Mouse (Mus musculus) embryo, embryonic 10 days (tissue): Measurements from ENCODE around the gene Clpp.

ENCODE experiments used
- DNase-seq: peaks from one replicate; pipeline ENCODE4 v3.0.0-alpha.2; 2015; ENCODE audit warnings: low spot score

Clpp gene

GRCm38 (mm10) chr17:56990115-56990746, at the start of gene Clpp:
TSS of gene Clpp (plus strand) at chr17:56990305.
- DNase-seq = peak; percentile 98

- peak; percentile 67 for DNase-seq
These were observed 39.2 kb upstream of the Clpp start for GRCm38 (mm10) chr17:56950915-56951314.

GRCm38 (mm10) chr17:56952639-56953038, 37.5 kb upstream of the Clpp start:
- no peak for DNase-seq

GRCm38 (mm10) chr17:56954871-56955270, 35.2 kb upstream of the Clpp start:
- DNase-seq = no peak

- peak; percentile 21 for DNase-seq
These were observed 32.2 kb upstream of the Clpp start for GRCm38 (mm10) chr17:56957763-56958429.

GRCm38 (mm10) chr17:56958667-56959066, 31.4 kb upstream of the Clpp start:
- DNase-seq = no peak

- no peak for DNase-seq
These were observed 28.2 kb upstream of the Clpp start for GRCm38 (mm10) chr17:56961880-56962279.

- DNase-seq = no peak
These were observed 27.3 kb upstream of the Clpp start for GRCm38 (mm10) chr17:56962642-56963405.

- no peak for DNase-seq
These were observed 26.5 kb upstream of the Clpp start for GRCm38 (mm10) chr17:56963646-56964045.

GRCm38 (mm10) chr17:56969321-56969720, 20.8 kb upstream of the Clpp start:
- DNase-seq = no peak

- DNase-seq = no peak
These were observed 20.0 kb upstream of the Clpp start for GRCm38 (mm10) chr17:56970081-56970480.

- no peak for DNase-seq
These were observed 16.0 kb upstream of the Clpp start for GRCm38 (mm10) chr17:56973956-56974707.

- DNase-seq = no peak
These were observed 15.3 kb upstream of the Clpp start for GRCm38 (mm10) chr17:56974708-56975240.

- DNase-seq = no peak
These were observed 14.7 kb upstream of the Clpp start for GRCm38 (mm10) chr17:56975391-56975790.

- DNase-seq = no peak
These were observed 13.3 kb upstream of the Clpp start for GRCm38 (mm10) chr17:56976531-56977390.

- DNase-seq = no peak
These were observed 10.6 kb upstream of the Clpp start for GRCm38 (mm10) chr17:56979524-56979923.

GRCm38 (mm10) chr17:56981049-56981448, 9.1 kb upstream of the Clpp start:
- no peak for DNase-seq

GRCm38 (mm10) chr17:56982013-56982412, 8.1 kb upstream of the Clpp start, which contains the start of gene Acer1:
TSS of gene Acer1 (minus strand) at chr17:56982126.
- no peak for DNase-seq

- DNase-seq = no peak
These were observed 5.2 kb upstream of the Clpp start for GRCm38 (mm10) chr17:56984886-56985285.

- DNase-seq = no peak
These were observed 4.4 kb upstream of the Clpp start for GRCm38 (mm10) chr17:56985656-56986055.
